In the genomic region with DNA sequence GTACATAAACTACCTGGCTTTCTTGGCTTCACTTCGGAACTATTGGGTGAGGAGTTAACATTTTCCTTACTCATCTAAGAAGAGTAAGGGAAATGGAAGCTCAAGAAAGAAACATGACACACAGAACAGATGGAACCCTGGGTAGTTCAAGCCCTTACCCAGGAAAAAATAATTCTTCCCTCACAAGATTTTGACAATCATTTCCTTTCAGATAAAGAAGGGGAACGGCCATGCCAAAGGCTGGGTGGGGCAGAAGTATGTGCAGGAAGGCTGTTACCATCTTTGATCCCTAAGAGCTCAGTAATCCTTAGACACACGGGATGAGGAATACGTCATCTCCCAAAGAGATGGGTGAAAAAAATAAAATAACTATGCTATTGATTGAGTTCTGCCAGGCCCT, we compare ENCODE assay signal across 34 mouse cellular contexts.
"Had no signal": no experiment of that assay in that cellular context is flagged by ENCODE, and none has a peak within 500 bp of the region (broad histone marks: within the 10 kb centered on the region; RNA-seq: fewer than 3 reads in every experiment).

No protein-coding gene starts in this region.

- H3K36me3 ChIP-seq: heart, embryonic 10.5 days; heart, embryonic 12.5 days; heart, embryonic 13.5 days; heart, embryonic 15.5 days; hindbrain, embryonic 10.5 days; hindbrain, embryonic 12.5 days; hindbrain, embryonic 13.5 days; hindbrain, embryonic 15.5 days; intestine, embryonic 15.5 days; kidney, embryonic 15.5 days had no signal

- DNase-seq: heart, postnatal 10 days; heart, postnatal 14 days; heart, postnatal 36 days; heart, postnatal 4 days; kidney, adult 11 months; kidney, adult 18-20 months; kidney, adult 2 months; kidney, adult 8-10 months; kidney, adult 9 months; kidney, postnatal 10 days; kidney, postnatal 14 days; kidney, postnatal 25 days; kidney, postnatal 36 days; kidney, postnatal 4 days; layer of hippocampus, adult 9-11 months; layer of hippocampus, postnatal 36 days had no signal

- H3K9ac ChIP-seq: heart, embryonic 12.5 days; heart, embryonic 13.5 days; heart, embryonic 15.5 days; hindbrain, embryonic 12.5 days; hindbrain, embryonic 13.5 days; hindbrain, embryonic 14.5 days; hindbrain, embryonic 15.5 days; intestine, embryonic 15.5 days; kidney, embryonic 15.5 days had no signal

- H3K4me1 ChIP-seq: heart, embryonic 12.5 days; heart, embryonic 13.5 days; heart, embryonic 15.5 days; hindbrain, embryonic 13.5 days; hindbrain, embryonic 15.5 days; intestine, embryonic 15.5 days had no signal

- H3K27ac ChIP-seq: heart, embryonic 10.5 days; heart, embryonic 13.5 days; heart, embryonic 15.5 days; hindbrain, embryonic 10.5 days; hindbrain, embryonic 12.5 days; hindbrain, embryonic 13.5 days; hindbrain, embryonic 14.5 days; hindbrain, embryonic 15.5 days; hindbrain, postnatal 0 days; intestine, embryonic 15.5 days; kidney, embryonic 15.5 days; kidney, postnatal 0 days; layer of hippocampus, adult 2 months; left cerebral cortex, adult 2 months had no signal

- H3K27me3 ChIP-seq: heart, embryonic 12.5 days; heart, embryonic 13.5 days; heart, embryonic 15.5 days; hindbrain, embryonic 12.5 days; hindbrain, embryonic 13.5 days; hindbrain, embryonic 15.5 days; intestine, embryonic 15.5 days; kidney, embryonic 15.5 days had no signal

- H3K4me3 ChIP-seq: heart, embryonic 10.5 days; heart, embryonic 12.5 days; heart, embryonic 13.5 days; heart, embryonic 15.5 days; hindbrain, embryonic 10.5 days; hindbrain, embryonic 12.5 days; hindbrain, embryonic 13.5 days; hindbrain, embryonic 15.5 days; intestine, embryonic 15.5 days; kidney, embryonic 15.5 days; layer of hippocampus, adult 2 months; left cerebral cortex, adult 2 months had no signal

- ATAC-seq: hindbrain, embryonic 16.5 days; hindbrain, postnatal 0 days; intestine, embryonic 15.5 days; intestine, embryonic 16.5 days; intestine, postnatal 0 days had no signal

- H3K9me3 ChIP-seq: heart, embryonic 10.5 days; heart, embryonic 12.5 days; heart, embryonic 13.5 days; heart, embryonic 15.5 days; hindbrain, embryonic 10.5 days; hindbrain, embryonic 12.5 days; hindbrain, embryonic 13.5 days; hindbrain, embryonic 15.5 days; intestine, embryonic 15.5 days; kidney, embryonic 15.5 days had no signal
